Mouse (Mus musculus): ENCODE results near the gene Pgr.

- TF ChIP-seq POLR2A (IDR thresholded peaks at IDR 0.05; ENCODE audit: borderline replicate concordance, insufficient read depth, low read length) (no peak), CTCF (IDR thresholded peaks at IDR 0.05; ENCODE audit: borderline replicate concordance, insufficient read depth, low read depth, low read length) (no peak)
Observed at GRCm38 (mm10) chr9:8996494-8996893, 96.9 kb downstream of the Pgr start.

All from cerebellum, adult 2 months (tissue).